Mouse (Mus musculus) adrenal gland, postnatal 10 days (tissue): ENCODE results near the gene Slc3a1. TPM values are rescaled to one million over a fixed set of nuclear protein-coding genes. Genes with fewer than 3 reads are reported as not detected.

Experiments used
- DNase-seq: peaks from one replicate; pipeline ENCODE4 v3.0.0; 2021; ENCODE audit warnings: mixed read lengths
- total RNA-seq, 2 experiments: library from RNA; stranded (reverse); gene quantifications; 2 replicates each; pipeline ENCODE4 v1.2.3; 2021

The Slc3a1 gene
- total RNA-seq, 2 experiments from 2014 or later, result 0.36 to 0.63 TPM

DNA sequence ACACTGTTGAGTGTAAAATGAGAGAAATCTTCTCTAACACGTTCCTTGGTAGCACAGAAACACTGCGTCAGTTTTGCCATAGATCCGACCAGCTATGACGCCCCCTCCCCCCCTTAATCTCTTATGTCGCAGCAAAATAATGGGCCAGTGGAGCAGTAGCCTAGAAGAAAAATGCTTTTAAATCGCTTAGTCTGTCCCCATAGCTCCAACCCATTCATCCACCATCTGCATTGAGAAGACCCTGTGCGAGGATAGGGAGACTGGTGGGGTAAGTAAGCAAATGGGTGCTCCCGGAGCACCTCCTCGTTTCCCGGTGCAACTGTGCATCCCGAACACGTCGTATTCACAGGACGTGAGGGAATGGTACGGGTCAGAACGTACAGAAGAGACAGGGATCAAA lies 61.4 kb downstream of the Slc3a1 start:
- DNase-seq, result no peak

GRCm38 (mm10) chr17:85090120-85091099 lies 62.2 kb downstream of the Slc3a1 start, which contains the start of the genes Prepl and Camkmt:
Prepl (minus strand) TSS chr17:85090241.
Camkmt (plus strand) TSS chr17:85090552.
- DNase-seq, result peak; percentile 96

GRCm38 (mm10) chr17:85091762-85092161 lies 63.6 kb downstream of the Slc3a1 start:
- no peak for DNase-seq

DNA sequence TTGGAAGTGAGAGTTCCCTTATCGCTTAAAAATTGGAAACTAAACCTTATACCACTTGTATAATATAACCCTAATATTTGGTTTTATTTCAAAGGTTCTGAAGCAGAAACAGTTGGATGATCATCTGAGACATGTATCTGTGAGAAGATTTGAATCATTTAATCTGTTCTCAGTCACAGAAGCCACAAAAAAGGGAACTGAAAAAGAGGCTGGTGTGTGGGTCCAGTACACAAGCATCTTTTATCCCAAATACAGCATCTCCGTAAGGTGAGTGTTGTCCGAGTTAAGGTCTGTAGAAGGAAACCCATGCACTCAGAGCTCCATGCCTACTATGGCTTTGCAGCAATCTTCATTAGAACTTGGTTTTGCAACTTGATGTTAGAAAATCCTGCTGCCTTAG lies 68.2 kb downstream of the Slc3a1 start:
- no peak for DNase-seq

DNA sequence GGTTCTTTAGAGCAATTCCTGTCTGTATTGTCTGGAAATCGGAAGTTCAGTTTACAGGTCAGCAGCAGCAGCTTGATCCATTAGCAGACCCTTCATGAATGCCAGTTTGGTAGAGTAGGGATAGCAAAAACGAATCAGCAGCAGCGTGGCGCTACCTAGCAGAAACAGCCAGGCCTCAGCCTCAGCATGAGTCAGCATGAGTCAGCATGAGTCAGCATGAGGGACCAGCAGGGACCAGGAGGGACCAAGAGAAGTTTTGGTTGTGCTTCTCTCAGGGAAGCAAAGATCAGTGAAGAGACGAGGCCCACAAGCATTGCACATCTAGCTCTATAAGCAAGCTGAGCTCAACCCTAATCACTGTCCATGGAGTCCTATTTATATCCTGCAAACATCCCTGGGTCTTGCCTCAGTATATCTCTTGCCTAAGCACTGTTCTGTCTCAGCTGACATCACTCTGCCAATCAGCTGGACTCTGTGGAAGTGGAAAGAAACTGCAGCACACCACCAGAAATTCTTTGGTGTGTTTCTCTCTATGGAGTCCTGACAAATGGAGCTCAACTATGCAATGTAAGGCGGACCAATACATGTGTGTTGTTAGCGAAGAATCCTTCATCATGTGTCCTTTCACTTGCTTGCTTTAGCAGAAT lies 70.6 kb downstream of the Slc3a1 start:
- no peak for DNase-seq

DNA sequence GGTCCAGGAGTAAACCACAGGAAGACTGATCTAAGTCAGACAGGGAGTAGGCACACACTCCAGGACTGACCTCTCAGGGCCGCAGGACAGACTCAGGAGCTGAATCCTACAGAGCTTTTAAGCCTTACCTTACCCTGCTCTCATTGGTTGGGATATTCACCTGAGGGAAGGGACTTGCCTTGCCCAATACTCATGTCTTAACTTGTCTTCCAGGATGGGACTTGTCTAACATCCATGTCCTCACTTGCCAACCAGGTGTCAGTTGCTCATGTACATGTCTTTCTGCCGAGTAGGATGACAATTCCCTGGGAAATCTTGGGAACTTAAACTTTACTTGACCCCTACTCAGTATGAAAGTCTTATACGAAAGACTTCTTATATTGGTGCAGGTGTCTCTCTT lies 72.1 kb downstream of the Slc3a1 start:
- no peak for DNase-seq

DNA sequence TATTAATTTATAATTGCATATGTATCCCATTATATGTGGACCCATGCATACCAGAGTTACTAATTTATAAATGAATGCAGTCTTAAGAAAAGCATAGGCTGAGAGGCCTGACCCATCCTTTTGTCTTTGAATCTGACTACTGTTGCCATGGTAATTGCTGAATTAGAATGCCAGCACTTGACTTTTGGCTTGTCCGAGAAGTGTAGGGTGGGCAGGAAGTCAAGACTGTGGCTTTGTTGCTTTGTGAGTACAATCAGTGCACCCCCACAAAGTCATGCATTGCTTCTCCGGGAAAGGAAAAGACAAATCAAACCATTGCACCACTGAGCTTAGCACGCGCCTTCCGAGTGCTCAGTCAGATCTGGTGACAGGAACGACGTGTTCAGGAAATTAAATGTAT lies 73.6 kb downstream of the Slc3a1 start:
- DNase-seq, result no peak

DNA sequence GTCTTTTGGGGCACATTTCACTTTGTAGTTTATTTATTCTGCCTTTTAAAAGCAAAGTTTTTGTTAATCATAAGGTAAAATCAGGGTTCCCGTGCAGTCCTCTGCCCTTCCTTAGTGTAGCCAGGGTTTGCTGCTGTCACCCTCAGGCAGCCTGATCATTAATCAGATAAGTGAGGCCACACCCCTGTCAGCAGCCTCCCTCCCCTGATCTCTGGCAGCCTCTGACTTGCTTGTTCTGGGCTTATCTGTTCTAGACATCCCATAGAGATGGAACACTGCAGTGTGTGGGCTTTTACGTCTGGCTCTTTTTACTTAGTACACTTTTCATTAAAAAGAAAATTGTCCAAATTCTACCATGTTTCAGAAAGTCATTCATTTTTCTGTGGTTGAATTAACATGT lies 75.1 kb downstream of the Slc3a1 start:
- peak; percentile 24 for DNase-seq

DNA sequence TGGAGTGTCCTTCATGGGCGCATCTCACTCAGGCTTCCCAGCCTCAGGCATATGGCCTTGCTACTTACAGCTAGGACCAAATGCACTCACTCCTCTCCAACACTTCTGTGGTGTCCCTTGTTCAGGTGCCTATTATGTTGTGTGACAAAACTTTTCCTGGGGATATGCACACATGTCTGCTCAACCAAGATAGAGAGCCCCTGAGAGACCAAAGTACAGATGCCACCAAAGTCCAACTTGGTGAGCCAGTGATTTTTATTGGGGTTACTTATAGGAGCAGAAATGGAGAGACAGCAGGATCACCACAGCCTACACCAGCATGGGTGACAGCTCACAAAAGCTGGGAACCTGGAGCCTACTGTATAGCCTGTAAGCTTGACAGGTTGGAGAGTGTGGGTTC lies 82.5 kb downstream of the Slc3a1 start:
- no peak for DNase-seq

GRCm38 (mm10) chr17:85113441-85113840 lies 85.3 kb downstream of the Slc3a1 start:
- DNase-seq, result no peak

Other genes with a start within 250 kb of the Slc3a1 start
- 100 to 1,000 TPM in 1 of 2 experiments, 10 to 100 TPM in 1; 88.9 to 101 TPM for gene Lrpprc, start 237.6 kb upstream of the Slc3a1 start, total RNA-seq
- 100 to 1,000 TPM; 107 to 112 TPM for gene Ppm1b, start 71.6 kb upstream of the Slc3a1 start, total RNA-seq
- 10 to 100 TPM; 30.9 to 43.6 TPM for gene Prepl, start 61.9 kb downstream of the Slc3a1 start, total RNA-seq
- gene Camkmt, start 62.2 kb downstream of the Slc3a1 start, total RNA-seq, result 1 to 10 TPM; 5.7 to 6.8 TPM